Mouse (Mus musculus) ES-CJ7 (cell line): ENCODE data around the gene Tesc.
A peak's percentile ranks its signal among the peaks of the same experiment; 100 is the strongest.

Source experiments
- DNase-seq: peaks from one replicate; pipeline ENCODE4 v3.0.0; 2011; ENCODE audit warnings: low read depth, low spot score

Gene Tesc

DNA sequence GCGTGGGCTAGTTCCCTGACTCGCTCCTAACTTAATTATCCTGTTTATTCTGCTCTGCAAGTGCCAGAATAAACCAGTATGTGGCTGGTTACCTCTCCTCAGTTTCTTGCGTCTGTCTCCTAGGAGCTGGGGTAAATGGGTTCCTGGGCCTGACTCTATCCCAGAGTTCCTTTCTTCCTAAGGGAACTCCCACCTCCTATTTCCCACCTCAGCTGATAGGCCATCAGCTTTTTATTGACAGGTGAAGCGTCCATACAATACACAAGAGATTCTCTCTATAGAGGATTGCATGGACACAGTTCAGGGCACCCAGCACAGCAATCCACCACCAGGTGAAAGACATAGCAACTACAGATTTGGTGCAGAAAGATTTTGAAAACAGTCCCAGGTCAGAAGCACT is 16.2 kb downstream of the Tesc start:
- peak; percentile 44 for DNase-seq

DNA sequence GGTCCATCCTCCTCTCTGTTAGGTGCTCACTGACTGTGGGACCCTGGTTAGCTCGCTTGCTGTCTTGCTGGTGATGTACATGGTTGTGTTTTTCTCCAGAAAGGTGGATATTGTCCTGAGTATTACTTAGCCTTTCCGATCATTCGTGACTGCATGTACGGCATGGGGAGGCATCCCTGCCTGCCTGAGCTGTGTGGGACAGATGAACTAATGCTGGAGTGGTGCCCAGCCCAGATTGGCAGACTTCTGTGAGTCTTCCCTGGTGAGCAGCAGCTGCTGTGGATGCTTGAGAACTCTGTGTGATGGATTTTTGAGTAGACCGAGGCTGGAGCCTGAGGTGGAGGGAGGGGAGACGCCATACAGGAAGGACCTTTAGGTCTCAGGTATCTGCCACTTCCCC is 17.4 kb downstream of the Tesc start:
- DNase-seq: no peak

DNA sequence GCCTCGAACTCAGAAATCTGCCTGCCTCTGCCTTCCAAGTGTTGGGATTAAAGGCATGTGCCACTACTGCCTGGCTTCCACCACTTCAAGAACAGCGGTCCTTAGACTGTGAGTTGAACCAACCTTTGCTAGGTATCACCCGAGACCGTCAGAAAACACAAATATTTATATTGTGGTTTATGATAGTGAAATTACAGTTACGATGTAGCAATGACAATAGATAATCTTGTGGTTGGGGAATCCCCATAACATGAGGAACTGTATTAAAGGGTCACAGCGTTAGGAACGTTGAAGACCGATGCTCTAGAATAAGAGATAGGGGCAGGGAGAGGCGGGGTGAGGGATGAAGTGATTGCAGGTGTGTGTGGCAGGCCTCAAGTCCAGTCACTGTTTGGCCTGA is 17.8 kb downstream of the Tesc start:
- no peak for DNase-seq

DNA sequence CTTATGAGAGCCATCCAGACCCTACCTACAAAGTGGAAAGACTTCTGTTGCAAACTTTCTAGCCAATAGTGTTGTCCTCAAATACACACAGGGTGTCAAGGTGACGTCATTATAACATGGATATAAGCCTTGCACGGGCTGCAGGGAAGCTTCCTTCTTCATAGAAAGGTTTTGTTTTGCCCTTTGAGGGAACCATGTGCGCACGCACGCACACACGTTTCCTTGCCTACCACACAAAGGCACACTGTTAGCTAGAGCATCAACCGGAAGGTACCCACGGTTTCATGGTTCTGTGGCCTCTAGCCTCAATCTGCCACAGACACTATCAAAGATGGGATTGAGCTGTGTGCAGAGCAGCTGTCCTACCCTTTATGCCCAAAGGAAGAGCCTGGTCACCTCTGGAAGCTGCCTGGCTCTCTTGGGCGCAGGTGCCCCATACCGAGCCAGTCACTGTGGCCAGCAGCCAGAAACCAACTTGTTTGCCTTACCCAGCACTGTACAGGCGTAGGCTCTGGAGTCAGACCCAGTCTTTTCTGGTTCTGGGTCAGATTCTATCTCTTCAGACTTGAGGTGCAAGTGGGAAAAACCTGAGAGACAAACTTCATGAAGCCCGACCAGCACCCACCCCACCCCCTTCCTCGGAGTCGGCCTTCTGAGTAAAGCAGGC is 19.7 kb downstream of the Tesc start:
- no peak for DNase-seq

DNA sequence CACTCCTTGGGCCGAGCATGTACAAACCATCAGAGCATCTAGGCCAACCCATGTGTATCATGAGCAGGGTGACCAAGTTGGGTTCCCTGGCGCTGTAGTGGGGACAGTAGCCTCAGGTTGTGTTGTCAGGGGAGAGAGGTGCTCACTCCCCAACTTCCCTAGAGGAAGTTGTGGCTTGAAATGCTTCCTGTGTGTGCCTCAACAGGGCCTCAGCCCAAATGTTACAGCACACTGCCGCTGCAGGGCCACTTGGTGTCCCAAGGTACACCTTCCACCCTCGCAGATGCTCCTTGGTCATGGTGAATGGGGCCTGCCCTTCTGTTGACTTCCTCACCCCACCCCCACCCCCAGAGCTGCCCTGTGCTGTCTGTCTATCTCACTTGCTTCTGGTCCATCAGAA is 20.9 kb downstream of the Tesc start:
- DNase-seq: no peak

DNA sequence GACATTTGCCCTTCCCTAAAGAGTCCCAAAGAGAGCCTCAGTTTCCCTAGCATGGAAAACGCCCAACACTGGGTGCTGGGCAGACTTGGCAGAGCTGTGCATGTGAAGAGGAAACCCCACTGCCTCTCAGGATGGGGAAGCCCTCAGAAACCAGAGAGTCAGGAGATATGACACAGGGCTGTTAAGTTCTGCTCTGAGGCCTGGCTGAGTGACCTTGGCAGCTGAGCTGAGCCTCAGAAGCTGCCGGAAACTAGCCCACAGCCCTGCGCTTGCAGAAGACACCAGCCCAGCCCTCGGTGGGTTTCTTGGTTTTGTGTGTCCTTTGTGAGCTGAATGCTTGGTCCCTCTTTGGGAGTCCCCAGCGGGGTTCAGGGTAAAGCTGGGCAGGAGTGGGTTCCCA is 21.4 kb downstream of the Tesc start:
- no peak for DNase-seq

DNA sequence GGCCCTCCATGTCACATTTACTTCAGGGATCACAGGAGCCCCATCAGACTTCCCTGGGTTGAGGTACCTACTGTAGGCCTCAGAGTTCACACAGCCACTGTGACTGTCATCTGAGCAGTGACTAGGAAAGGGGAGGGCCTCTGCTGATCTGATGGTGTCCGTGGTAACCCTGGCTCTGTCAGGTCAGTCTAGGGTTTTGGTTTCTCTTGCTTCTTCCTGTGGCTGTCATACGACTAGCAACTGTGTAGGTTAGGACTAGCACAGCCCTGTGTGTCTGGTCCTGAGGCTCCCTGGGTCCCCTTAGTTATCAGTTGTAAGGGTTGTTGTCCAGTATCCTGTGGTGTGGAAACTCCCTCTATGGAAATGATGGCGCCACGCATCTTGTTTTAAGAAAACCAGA is 23.2 kb downstream of the Tesc start:
- DNase-seq: no peak

DNA sequence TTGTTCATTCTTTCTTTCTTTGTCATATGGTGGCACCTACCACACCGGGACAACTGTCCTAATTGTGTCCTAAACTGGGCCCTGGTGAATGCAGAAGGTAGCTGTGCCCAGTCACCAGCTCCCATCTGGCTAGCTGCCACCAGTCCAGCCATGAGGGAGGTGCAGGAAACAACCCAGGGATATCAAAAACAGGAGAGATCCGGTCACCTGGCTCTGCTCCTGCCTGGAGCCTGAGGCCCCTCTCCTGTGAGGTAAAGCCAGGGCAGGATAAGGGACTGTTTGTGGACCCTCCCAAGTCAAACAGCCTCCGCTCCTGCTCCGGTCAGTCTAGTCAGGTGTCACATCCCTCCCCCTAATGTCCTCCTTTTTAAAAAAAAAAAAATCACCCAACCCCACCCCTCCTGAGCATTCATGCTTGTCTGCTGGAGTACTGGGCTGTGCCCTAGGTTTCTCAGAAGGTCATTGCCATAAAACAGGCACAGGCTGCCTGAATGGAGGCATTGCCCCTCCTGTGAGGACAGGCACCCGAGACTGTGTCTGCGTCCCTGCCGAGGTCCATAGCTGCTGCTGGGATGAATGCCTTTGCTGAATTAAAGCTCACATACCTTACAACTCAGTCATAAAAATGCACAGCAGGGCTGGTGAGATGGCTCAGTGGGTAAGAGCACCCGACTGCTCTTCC is 24.6 kb downstream of the Tesc start:
- DNase-seq: no peak

DNA sequence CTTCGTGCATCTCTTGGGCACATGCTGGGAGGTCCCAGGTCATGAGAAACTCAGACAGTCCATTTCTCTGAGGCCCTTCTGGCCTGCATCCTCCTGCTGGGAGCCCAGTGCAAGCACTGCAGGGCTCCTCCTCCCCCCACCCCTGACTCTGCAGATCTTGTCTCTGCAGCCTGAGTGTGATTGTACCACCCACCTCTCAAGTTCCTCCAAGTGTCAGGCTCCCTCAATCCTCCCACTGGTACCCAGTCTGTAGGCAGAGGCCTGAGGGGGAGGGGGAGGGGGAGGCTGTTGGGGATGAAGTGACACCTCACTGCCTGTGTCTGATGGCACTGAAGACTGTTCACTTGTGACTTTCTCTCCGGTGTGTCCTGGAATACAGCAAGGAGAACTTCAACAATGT is 25.7 kb downstream of the Tesc start:
- DNase-seq: no peak

DNA sequence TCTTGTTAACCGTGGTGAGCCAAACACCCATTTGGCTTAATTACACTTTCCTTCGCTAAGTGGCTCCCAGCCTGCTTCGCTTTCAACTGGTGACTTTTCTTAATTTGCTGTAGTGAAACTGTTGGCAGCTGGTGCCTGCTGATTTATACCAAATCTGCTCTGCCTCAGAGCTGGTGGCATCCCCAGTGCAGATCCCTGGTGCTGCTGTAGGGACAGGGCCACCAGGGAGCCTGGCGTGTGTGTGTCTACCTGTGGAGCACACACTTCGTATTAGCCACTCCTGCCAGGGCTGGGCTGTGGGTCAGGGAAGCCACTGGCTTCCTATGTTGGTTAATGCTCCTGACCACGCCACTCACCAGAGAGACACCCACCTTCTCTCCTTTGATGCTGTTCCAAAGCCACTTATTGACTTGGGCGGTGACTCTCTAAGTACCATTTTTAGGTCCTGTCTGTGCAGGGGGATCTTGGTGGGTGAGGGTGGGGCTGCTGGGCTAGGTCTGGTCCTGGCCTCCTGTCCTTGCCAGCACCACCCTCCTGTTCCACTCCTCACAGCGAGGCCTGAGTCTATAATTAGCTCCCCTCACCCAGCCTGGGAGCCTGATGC is 30.1 kb downstream of the Tesc start:
- no peak for DNase-seq

DNA sequence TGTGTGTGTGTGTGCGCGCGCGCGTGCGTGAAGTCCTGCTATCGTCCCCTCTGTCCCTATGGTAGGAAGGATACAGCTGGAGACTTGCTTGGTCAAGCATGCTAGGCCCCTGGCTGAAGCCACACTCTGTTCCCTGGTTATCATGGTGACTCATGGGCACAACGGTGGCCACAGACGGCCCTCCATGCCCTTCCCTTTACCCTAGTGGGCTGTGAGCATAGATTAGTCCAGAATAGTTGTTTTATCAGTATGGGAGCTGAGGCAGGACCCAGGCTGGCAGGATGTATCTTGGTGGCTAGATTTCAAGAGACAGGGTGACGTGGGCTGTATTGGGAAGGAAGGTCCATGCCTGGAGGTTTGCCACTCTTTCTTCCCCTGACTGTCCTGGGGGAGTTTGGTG is 31.3 kb downstream of the Tesc start:
- DNase-seq: no peak

DNA sequence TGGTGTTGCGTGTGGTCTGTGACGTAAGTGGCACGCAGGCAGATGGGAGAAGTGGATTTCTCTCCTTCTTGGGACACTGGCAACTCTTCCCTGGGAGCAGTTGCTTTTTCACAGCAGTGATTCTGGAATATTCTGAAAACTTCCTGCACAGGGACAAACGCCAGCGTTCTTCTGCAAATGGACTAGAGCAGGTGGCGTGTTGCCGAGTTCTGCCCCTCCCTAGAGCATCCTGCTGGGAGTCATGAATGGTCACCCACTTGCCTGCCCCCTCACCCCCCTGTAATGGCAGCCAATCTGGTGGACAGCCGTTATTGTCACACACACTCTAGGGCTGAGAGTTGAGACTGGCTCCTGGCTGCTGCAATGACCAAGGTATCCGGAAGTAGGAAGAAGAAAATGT is 32.1 kb downstream of the Tesc start:
- DNase-seq: no peak

DNA sequence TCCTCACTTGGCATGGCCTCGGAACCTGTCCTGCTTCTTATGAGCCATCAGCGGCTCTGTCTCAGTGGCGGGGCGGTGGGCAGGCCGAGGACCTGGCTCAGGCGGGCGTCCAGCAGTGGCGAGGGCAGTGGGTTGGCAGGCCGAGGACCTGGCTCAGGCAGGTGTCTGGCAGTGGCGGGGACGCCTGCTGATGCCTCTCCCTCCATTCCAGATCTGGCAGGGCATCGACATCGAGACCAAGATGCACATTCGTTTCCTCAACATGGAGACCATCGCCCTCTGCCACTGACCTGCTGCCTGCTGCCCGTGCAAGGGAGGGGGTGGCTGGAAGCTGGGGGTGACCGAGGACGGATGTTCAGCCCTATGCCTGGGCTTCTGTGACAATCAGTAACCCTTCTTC is 33.8 kb downstream of the Tesc start:
- no peak for DNase-seq

DNA sequence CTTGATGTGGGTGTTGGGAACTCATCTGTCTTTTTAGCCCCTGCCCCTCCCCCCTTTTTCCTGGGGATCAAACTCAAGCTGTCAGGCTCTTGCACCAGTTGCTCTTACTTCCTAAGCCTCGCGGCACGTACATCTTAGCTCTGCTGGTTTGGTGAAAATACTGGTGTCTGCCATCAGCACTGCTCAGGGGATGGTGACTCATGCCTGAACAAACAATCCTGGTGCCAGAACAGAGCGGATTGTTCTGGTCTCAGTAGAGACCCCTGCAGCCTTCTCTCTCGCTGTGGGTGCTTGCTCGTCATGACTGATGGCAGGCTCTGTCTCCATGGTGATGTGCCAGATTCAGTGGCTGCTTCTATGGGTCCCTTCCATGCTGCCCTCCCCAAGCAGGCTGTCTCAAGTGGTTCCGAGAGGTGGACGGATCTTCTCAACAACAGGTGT is 35.7 kb downstream of the Tesc start:
- no peak for DNase-seq

DNA sequence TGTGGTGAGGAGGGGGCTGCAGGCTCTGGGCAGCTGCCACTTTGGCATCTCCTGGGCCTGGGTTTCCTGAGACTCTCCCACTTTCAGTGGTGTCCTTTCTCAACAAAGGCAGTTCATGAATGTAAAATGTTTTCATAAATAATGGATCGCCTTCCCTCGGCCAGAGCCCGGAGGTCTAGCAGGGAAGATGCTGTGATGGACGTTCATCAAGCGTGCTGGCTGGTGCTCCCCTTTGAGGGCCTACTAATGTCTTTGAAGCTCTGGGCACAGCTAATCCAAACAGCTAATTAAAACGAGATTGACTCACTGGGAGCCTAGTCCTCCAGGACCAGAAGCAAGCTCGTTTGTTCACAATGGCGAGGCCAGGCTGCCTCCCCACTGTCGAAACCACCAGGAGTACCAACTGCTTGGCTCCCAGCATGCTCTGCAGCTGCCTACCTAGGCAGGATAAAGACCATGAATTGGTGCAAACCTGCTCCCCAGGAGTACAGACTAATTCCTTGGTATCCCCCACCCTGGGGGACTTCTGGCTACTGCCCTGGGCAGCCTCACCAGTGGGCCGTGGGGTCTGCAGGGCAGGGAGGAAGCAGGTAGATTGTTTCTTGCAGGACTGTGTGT is 36.9 kb downstream of the Tesc start:
- DNase-seq: no peak

DNA sequence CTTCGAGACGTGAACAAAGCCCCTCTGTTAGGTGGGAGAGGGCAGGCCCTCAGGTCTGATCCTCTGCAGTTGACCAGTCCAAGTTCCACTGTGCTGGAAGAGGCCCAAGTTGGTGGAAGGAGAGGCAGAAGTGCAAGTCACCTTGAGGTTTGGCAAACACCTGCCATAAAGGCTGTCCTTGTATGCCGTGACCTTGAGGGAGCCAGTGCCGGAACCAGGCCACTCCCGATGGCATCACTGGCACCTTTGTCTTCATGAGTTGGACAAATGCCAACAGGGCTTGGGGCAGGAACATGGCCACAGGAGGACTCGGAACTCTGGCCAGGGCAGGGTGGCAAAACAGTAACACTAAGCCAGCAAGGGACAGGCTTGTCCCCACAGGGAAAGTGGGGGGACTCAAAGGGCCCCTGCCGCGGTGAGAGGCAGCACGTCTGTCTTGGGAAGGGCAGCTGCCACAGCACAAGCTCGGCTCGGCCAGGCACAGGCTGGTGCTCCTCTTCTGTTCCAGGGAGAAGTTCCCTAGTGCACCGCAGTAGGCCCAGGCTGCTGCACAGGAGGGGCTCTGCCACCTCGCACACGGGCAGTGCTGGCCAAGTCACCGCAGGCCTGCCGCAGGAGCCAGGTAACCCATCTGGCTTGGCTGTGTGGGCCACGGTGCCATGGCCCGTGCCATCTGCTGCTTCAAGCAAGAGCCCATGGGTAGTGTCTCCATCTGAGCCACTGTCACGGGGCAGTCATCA is 38.1 kb downstream of the Tesc start:
- DNase-seq: no peak

DNA sequence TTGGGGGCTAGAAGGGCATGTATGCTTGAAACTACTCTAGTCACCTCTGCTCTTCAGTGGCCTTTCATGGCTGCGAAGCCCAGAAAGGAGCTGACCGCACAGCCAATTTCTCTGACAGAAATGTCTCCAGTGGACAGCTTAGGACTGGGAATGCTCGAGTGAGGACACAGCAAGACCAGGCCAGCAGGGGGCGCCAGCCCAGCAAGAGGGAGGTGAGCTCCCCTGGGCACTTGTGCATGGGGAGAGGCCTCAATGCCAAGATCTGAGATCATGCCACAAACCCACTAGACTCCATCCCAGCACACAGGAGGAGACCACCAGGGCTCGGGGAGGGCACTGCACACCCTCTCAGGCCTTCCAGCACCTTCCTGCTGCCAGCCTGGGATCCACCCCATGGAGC is 39.3 kb downstream of the Tesc start:
- peak; percentile 57 for DNase-seq

DNA sequence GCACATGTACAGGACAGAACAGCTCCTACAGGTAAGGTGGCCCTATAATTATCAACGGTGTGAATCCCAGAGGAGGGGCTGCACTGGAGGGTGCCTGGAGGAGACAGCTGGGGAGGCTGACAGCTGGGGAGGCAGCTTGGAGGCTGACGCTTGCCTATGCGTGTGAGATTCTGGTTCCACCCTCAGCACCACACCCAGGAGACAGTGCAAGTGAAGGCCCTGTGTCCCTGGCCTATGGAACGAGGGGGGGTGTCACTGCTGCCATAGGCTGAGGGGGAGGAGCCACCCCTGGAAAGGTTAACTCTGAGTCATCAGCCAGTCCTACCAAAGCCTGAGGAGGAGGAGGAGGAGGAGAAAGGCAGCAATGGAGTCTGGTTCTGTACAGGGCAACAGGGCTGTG is 40.0 kb downstream of the Tesc start:
- peak; percentile 17 for DNase-seq

DNA sequence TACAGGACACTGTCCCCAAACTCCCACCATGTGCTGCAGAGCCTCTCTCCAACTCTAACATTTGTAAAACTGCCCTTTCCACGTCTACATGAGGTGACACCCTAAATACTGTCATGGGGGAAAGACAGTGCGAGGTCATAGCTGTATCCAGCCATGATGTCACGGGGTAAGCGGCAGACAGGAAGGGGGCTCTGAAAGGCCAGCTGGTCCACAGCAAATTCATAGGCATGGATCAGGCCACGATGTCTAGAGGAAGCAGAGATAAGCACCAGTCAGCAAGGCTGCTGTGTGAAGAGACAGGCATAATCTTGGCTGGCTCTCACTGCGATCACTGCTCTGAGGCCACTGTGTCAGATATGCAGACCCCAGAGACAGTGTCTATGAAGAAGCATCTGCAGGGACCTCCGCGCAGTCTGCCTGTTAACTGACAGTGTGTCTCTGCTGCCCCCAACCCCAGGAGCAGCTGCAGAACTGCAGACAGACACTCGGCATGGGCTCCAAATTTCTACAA is 40.5 kb downstream of the Tesc start:
- DNase-seq: no peak

DNA sequence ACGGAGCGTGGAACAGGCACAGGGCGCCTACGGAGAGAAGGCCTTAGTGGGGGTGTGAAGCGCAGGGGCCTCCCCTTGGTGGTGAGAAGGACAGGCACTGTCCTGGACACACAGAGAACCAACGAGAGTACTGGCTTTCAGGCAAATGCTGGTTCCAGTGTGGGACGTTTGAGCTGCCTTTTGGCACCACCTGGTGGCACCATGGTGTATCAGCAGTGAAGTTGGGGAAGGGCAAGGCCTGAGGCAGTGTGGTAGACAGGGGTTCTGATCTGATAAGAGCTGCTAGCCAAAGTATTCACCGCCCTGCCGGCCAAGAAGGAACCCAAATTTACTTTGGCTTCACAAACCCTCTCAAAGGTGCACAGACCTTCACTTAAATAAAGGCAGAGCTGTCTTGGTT is 41.8 kb downstream of the Tesc start:
- DNase-seq: peak; percentile 69

DNA sequence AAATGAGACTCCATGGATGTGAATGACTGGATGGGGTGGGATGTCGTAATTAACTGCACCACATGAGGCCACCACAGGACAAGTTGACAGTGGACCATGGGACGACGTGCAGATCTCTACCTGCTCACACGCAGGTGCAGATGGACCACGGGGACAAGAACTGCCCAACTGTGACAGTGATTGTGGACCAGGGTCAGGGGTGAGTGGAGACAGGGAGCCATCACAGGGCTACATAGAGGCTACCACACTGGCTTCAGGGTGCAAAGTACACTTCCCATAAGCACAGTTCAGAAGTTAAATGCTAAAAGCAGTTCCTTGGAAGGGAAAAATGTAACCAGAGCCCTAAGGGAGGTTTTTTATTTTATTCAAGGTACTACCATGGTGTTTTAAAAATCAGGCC is 44.2 kb downstream of the Tesc start:
- no peak for DNase-seq

DNA sequence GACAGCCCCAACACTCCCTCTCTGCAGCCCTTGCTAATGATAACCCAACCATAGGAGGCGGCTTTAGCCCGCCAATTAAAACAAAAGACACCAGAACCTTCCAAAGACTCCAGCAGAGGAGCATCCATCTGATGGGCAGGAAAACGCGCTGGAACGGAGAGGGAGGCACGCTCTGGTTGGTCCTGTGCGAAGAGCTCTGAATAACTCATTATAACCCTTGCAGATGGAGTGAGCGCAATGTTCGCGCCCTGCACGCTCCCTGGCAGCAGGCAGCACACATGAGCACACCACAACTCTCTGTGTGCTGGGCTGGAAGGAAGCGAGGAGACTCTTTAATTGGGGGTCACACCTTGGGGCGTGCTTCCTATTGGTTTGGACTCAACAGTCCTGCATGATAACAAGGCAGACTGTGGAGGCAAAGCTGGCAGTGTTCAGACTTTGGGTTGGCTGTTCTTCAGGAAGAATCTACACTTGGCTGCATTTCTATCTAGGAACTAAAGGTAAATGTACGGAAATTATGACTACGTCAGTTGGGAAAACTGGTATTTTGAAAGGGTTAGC is 45.8 kb downstream of the Tesc start:
- DNase-seq: no peak
